Mouse (Mus musculus) lung, adult 2 months (tissue): ENCODE measurements at regions not wholly inside any gene's neighbourhood (a gene's known extent, or its start where the extent isn't known, plus 50 kb on each side); places are given as distances from the start of the nearest gene placed in this dataset.
A peak's percentile ranks its signal among the peaks of the same experiment; 100 is the strongest.

Experiments
- DNase-seq: peaks from one replicate; pipeline ENCODE4 v3.0.0; 2022
- H3K4me1 ChIP-seq: fragments of 200-500 bp; 2 replicates; pipeline ENCODE4 v1.6.1; 2011; ENCODE audit warnings: low read length; ENCODE audit not compliant: control insufficient read depth, insufficient read depth
- H3K4me3 ChIP-seq: fragments of 200-500 bp; replicated peaks from 2 replicates; pipeline ENCODE3; 2011; ENCODE audit warnings: low read depth, mild to moderate bottlenecking, control low read depth, low read length; ENCODE audit errors: extremely low read depth
- CTCF ChIP-seq: fragments of 200-500 bp; IDR thresholded peaks from 2 replicates; pipeline ENCODE4 v1.5.1; 2011; ENCODE audit warnings: mild to moderate bottlenecking, low read length, control low read depth; ENCODE audit not compliant: insufficient read depth
- POLR2A ChIP-seq: fragments of 200-500 bp; IDR thresholded peaks from 2 replicates; pipeline ENCODE4 v1.6.1; 2011; ENCODE audit warnings: low read depth, mild to moderate bottlenecking, control low read depth, low read length, borderline replicate concordance; ENCODE audit errors: extremely low read depth
- WGBS: fragments of 180-500 bp; shearing (Covaris S2); methylation state at CpG from one replicate; pipeline ENCODE4 v1.1.7; 2018; 5-methylcytosine and 5-hydroxymethylcytosine counted together

DNA sequence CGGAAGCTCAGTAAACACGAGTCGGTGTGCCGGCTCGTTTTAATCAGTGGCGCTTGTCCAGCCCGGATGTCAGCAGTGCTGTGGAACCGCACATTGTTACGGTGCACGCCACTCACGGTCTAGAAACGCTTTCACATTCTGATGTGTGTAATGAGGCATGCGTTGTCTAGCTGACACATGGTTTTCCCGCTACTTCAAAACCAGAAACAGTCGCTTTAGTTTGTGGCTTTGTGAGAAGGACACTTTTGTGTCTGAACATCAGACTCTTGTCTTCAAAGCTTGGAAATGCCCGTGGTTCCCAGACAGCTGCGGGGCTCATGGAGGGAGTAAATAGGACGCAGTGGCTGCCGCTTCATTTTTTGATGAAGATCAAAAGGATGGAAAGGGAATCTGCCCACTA is 77.0 kb upstream of the Lgr5 start:
- DNase-seq = no peak
- WGBS = 53% methylated on average over 19 of the region's 19 CpGs
- H3K4me1 ChIP-seq = no peaks in the 10 kb centered on the region
- no peak overlapping the region for H3K4me3 ChIP-seq
- TF ChIP-seq POLR2A = no peak
- TF ChIP-seq CTCF = no peak

DNA sequence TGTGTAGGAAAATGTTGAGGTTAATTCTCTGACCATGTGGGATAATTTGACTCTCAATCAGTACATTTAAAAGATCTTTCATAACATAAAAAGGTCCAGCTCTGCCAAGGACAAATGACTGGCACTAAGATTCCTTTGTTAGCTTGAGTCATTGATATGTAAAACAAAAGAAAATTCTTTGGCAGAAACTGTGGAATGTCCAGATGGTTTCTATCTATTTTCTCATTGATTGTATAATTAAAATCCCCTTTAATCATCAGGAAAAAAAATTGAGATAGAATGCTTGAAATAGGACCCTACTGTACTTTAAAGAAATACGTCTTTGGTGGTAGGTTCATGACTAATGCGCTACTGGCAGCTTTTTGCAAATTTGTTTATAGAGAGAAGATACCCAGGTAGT is 89.1 kb upstream of the Lgr5 start:
- Histone ChIP-seq H3K4me3 (no peak overlapping the region), H3K4me1 (no peaks in the 10 kb centered on the region)
- WGBS = 85% methylated on average over 2 of the region's 2 CpGs
- no peak for TF ChIP-seq CTCF
- no peak for TF ChIP-seq POLR2A
- DNase-seq = no peak

DNA sequence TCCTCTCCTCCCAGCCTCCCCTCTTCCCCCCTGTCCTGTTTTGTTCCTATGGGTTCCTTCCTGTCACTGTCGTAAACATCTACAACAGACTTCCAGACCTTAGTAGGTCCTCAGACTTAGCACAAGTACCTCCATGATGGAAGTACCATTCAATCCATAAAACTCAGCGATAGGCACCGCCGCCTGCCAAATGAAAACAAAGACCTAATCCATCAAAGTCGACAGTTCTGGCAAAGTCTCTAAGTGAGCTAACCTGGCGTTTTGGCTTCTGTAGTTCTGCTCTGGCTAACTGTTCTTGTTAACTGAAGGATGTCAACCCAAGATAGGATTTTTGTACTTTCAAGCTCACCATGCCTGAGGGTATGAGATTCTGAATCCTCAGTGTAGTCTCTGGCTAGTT is 93.5 kb upstream of the Lgr5 start:
- TF ChIP-seq POLR2A = no peak
- no peak for TF ChIP-seq CTCF
- Histone ChIP-seq H3K4me1 (no peaks in the 10 kb centered on the region), H3K4me3 (no peak overlapping the region)
- WGBS = 39% methylated on average over 6 of the region's 6 CpGs
- no peak for DNase-seq

DNA sequence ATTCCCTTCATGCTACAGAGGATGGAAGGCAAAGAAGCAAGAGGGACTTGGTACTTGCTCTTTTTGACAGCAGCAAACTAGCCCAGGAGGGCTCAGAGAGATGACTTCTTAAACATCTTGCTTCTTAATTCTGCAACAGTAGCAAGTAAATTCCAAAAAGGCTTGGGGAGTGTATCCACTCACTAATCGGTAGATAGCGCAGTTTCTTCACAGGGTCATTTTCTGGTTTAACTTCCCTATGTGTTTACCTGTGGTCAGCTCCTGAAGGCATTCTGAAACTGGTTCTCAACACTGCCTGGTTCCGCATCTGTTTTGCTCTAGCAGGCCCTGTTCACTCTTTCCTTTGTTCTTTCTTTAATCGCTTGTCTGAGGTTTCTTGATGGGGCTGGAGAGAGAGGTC is 104.4 kb upstream of the Lgr5 start:
- WGBS = 91% methylated on average over 4 of the region's 4 CpGs
- TF ChIP-seq CTCF (no peak), POLR2A (no peak)
- H3K4me1 ChIP-seq = no peaks in the 10 kb centered on the region
- no peak overlapping the region for H3K4me3 ChIP-seq
- no peak for DNase-seq

DNA sequence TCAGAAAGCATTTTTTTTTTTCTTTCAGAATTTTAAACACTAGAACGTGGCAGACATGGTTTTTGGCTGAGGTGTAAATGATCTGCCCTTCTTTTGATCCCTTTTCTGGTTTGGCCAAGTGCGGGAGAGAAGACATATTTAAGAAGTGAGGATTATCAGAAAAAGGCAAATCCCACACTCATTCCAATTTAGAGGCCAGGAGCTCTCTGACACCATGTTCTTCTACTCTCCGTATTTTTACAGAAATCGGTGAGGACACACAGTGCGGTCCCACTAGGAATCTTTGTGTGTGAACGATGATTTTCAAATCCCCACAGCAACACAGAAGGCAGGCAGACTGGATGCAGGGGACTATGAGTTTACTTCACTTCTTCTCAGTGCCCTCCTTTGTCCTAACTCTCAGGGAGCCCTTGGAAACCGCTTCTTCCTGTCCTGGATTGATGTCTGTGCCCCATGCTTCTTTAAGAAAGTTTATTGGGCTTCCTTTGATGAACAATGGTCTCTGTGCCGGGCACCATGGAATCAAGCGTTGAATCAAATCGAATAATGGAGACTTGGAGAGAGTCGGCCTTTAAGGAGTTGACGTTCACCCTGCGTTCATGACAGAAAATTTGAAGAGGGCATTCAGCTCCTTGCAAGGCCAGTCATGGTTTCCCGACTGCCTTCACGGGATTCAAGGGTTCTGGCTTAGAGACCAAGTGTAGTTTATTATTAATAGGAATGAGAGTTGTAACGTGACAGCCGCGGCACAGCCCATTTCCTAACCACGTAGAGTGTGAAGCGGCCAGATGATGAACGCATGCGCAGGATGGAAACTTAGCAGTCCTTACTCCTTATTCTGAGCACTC is 106.6 kb upstream of the Lgr5 start:
- H3K4me3 ChIP-seq = no peak overlapping the region
- WGBS = 86% methylated on average over 22 of the region's 22 CpGs
- TF ChIP-seq POLR2A = no peak
- TF ChIP-seq CTCF = no peak
- no peak for DNase-seq
- H3K4me1 ChIP-seq = no peaks in the 10 kb centered on the region

DNA sequence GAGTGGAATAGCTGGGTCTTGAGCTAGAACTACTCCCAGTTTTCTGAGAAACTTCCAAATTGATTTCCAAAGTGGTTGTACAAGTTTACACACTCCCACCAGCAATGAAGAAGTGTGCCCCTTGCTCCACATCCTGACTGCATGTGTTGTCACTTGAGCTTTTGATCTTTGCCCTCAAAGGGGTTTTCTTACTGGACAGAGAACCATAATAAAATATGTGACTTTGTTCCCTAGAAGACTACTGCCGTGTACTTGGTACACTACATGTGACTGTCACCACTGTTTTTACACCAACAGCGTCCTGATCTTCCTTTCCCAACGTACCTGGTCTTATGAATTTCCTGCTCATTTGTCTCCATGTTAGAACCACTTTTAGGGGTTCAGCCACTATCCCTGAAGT is 114.3 kb upstream of the Tspan8 start:
- H3K4me3 ChIP-seq = no peak overlapping the region
- WGBS = 70% methylated on average over 3 of the region's 3 CpGs
- DNase-seq = no peak
- TF ChIP-seq POLR2A = no peak
- TF ChIP-seq CTCF = no peak
- no peaks in the 10 kb centered on the region for H3K4me1 ChIP-seq

DNA sequence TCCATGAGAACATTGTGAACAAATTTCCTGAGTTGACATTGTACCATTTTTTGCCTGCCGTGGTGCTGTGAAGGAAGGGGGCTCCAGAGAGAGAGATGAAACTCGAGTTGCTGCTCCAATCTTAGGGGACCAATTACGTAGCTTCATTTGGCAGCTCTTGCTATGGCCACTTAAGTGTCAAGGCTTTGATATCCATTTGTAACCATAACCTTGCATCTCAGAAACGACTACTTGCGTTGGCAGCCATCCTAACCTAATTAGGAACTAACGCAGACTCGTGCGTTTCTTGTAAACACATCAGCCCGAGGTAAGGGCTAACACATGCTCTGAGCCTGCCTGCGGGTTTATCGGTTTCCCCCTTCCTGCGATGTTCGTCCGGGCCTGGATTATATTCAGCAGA is 108.0 kb upstream of the Tspan8 start:
- TF ChIP-seq POLR2A (no peak), CTCF (no peak)
- Histone ChIP-seq H3K4me3 (no peak overlapping the region), H3K4me1 (no peaks in the 10 kb centered on the region)
- no peak for DNase-seq
- 28% methylated on average over 14 of the region's 14 CpGs for WGBS

DNA sequence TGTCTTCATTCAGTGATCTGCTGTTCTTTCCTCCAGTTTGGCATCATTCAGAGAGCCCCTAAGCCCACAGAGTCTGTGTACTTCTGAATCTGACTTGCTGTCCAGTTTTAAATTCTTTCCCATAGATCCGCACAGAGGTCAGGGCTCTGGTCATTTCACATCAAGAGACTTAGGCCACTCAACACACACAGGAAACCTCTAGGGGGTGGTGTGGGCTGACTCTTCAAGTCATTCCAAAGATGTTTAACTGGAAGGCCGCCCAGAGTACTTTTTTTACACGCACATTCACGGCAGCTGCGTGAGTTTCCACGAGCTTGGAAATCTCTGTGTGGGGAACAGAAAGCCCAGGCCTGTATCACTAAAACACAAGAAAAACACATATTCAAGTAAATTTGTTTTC is 102.7 kb upstream of the Tspan8 start:
- no peaks in the 10 kb centered on the region for H3K4me1 ChIP-seq
- DNase-seq = peak; percentile 15
- TF ChIP-seq POLR2A (no peak), CTCF (no peak)
- no peak overlapping the region for H3K4me3 ChIP-seq
- WGBS = 25% methylated on average over 6 of the region's 6 CpGs

DNA sequence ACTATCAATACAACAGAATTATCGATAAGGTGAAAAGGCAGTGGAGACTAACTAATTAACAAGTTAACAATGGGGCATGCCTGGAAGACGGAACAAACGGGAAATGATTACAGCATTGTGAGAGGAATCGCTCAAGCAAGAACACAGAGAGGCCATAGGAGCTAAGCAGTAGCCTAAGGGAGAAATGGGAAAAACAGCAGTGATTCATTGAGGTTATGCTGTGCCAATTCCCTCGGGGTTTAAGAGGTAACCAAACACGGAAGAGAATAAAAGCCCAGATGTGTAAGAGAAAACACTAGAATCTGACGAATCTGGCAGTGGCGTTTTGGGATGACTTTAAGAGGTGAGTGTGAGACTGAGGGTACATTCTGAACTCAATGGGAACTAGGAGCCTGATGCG is 100.5 kb upstream of the Tspan8 start:
- Histone ChIP-seq H3K4me1 (no peaks in the 10 kb centered on the region), H3K4me3 (no peak overlapping the region)
- DNase-seq = no peak
- 75% methylated on average over 9 of the region's 9 CpGs for WGBS
- TF ChIP-seq CTCF (no peak), POLR2A (no peak)

DNA sequence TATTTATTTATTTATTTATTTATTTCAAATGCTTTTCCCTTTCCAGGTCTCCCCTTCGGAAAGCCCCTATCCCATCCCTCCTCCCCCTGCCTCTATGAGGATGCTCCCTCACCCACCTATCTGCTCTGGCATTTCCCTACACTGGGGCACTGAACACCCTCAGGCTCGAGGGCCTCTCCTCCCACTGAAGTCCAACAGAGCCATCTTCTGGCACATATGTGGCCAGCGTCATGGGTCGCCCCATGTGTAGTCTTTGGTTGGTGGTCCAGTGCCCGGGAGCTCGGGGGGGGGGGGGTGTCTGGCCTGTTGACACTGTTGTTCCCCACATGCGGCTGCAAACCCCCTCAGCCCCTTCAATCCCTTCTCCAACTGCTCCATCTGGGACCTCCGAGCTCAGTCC is 99.6 kb upstream of the Tspan8 start:
- 87% methylated on average over 8 of the region's 8 CpGs for WGBS
- DNase-seq = no peak
- H3K4me1 ChIP-seq = no peaks in the 10 kb centered on the region
- TF ChIP-seq CTCF (no peak), POLR2A (no peak)
- no peak overlapping the region for H3K4me3 ChIP-seq
